Mouse (Mus musculus) right cerebral cortex, adult 18-20 months (tissue): Measurements from ENCODE around the gene Dnase2b.
A peak's percentile ranks its signal among the peaks of the same experiment; 100 is the strongest.

Experiments used
- DNase-seq: peaks from one replicate; pipeline ENCODE4 v3.0.0; 2022; ENCODE audit warnings: mixed read lengths

Gene Dnase2b

GRCm38 (mm10) chr3:146615496-146615895, at the start of gene Dnase2b:
Gene Dnase2b (minus strand): TSS chr3:146615596.
- DNase-seq = no peak

DNA sequence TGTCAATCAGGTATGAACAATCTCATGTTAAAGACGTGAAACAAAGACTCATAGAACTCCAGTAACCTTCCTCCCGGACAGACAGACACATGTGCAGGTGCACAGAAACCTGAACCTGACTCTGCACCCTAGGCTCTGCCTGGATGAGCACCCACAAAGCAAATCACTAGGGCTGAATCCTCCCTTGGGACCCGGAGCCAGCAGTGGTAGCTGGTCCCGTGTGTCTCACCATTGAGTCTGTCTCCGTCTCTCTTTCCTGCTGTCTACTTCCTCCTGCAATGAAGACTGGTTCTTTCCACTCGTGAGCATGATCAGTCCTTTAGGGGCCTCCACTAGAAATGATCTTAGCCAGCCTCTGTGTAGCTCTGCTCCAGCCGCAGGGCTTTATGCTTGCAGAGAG, 46.5 kb upstream of the Dnase2b start:
- DNase-seq = no peak

DNA sequence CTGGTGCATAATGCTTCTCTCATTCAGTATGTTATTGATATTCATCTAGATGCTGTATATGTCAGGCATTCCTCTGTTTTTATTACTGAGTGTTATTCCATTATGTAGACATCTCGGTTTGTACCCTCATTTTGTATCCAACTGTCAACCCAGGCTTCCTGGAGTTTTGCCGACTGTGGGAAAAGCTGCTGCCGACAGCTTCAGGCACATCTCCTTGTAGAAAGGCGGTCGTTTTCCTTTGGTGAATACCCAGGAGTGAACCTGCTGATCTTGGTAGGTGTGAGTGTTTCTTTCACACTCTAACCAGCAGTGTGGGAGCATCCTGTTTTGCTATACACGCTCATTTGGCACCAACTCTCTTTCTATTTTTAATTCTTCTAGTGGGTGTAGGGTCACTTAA, 45.6 kb upstream of the Dnase2b start:
- no peak for DNase-seq

DNA sequence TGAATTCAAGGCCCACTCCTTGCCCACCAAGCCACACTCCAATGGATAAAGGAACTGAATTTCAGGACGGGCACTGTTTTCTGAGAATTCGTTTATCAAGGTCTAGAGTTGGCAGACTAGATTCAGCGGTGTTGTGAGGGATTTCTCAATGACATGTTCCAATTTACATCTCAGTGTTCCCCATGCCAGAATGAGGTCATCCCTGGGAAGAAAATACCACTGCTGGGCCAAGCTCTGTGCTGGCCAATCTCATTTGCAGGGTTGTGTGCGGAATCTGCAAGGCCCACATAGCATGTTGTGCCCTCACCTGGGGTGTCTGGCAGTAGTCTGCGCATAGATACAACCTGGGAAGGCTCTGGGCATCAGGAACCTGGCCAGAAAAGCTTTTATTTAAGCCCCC, 43.9 kb upstream of the Dnase2b start:
- no peak for DNase-seq

DNA sequence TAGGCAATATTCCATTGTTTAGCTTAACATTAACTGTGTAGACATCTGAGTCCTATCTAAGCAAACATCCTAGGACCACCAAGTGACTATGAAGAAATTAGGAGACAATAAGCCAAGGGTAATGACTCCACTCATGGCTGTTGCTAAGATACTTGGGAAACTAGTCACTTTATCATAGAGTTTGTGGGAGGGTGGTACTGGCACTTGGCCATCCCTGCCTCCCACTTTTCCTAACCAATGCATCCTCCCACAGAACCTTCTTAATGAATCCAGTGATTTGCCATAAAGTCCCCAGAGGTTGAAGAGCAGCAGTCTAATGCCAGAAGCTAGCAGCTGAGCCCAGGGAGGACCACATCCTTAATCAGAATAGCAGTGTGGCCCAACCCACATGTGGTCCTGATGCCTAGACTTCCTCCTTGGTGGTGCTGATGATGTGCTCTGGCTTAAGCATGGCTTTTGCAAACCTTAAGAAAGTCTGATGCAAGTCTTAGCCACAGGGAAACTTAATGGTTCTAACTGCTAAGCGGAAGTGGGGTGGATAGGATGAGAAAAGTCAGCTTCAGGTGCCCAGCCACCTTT, 42.8 kb upstream of the Dnase2b start:
- no peak for DNase-seq

GRCm38 (mm10) chr3:146657433-146657832, 42.0 kb upstream of the Dnase2b start:
- peak; percentile 12 for DNase-seq

GRCm38 (mm10) chr3:146655111-146655577, 39.7 kb upstream of the Dnase2b start:
- DNase-seq = no peak

DNA sequence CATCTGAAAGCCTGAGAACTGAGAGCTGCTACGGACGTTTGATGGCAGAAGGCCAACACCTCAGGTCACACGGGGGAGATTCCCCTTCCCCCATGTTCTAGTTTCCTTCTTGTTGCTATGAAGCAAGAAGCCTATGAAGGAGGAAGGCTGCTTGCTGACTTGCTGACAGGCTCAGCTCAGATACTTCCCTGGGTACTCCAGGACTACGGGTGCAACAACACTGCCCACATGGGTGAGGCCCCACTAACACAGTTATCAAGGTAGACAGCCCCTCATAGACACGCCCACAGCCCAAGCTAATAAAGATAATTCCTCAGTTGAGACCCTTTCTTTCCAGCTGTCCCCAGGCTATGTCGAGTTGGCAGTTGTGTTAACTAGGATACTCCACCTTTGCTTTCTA, 38.3 kb upstream of the Dnase2b start:
- no peak for DNase-seq

GRCm38 (mm10) chr3:146652431-146652830, 37.0 kb upstream of the Dnase2b start:
- no peak for DNase-seq

GRCm38 (mm10) chr3:146651217-146651616, 35.8 kb upstream of the Dnase2b start, which contains the start of gene 4930503B20Rik:
Gene 4930503B20Rik (minus strand): TSS chr3:146651317.
- DNase-seq = no peak

DNA sequence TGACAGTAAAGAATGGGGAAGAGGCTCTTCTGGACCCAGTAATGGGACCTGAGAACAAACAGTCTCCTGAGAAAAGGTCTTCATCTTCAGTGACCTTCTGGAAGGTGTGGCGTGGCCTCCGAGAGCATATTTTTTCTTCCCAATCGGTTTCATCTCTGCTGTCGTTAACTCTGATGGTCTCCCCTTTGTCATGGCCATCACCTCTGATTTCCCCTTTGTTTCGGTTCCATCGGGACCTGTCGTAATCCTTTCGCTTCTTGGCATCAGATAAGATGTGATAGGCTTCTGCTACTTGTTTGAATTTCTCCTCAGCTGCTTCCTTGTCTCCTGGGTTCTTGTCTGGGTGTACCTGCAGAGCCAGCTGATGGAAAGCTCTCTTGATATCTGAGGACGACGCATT, 35.3 kb upstream of the Dnase2b start:
- DNase-seq = no peak

- DNase-seq = no peak
Observed at GRCm38 (mm10) chr3:146649311-146649894, 34.0 kb upstream of the Dnase2b start.

- no peak for DNase-seq
Observed at GRCm38 (mm10) chr3:146641818-146642427, 26.5 kb upstream of the Dnase2b start.

DNA sequence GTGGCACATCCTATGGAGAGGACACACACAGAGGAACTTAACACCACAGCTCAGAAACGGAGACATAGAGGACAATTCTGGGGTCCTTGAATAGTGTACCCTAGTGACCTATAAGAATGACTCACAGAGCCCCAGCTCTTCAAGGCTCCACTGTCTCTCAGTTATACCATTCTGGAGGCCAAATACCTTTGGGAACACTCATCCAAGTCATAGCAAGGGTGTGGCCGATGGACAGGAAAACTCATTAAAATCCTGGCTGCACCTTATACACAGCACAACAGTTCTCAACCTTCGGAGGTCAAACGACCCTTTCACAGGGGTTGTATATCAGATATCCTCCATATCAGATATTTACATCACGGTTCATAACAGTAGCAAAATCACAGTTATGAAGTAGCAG, 17.1 kb upstream of the Dnase2b start:
- no peak for DNase-seq

GRCm38 (mm10) chr3:146628227-146628982, 13.0 kb upstream of the Dnase2b start:
- DNase-seq = no peak

- DNase-seq = peak; percentile 40
Observed at GRCm38 (mm10) chr3:146625766-146626165, 10.4 kb upstream of the Dnase2b start.

- peak; percentile 77 for DNase-seq
Observed at GRCm38 (mm10) chr3:146621966-146622365, 6.6 kb upstream of the Dnase2b start.

DNA sequence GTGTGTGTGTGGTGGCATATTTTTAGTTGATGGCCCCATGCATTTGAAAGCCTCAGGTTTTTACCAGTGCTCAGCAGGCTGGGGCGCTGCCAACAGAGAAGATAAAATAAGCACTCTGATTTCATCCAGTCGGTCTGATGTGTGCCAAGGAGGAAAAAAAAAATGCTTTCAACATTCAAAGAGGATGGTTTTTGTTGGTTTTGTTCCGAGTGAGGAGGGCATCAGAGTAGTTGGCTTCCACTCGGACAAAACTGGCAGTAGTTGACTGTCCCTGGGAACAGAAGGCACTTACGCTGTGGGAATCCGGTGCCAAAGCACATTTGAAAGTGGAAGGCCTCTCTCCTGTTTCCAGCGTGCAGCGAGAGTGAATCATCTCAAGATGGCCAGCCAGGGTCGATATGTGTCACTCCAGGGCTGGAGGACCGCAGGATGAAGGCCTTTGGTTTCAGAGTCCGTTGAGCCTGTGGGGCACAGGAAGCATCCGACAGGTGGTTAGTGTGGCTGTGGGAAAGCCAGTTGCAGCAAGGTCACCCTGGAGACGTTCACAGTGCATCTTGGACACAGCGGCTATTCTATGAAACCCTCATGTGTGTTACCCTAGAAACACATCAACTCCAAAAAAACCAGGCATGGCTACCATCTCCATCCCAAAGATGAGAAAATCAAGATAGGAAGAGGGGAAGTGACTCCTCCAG, 5.3 kb upstream of the Dnase2b start:
- peak; percentile 90 for DNase-seq

- DNase-seq = peak; percentile 70
Observed at GRCm38 (mm10) chr3:146620101-146620500, 4.7 kb upstream of the Dnase2b start.

- no peak for DNase-seq
Observed at GRCm38 (mm10) chr3:146618357-146618756, 3.0 kb upstream of the Dnase2b start.

DNA sequence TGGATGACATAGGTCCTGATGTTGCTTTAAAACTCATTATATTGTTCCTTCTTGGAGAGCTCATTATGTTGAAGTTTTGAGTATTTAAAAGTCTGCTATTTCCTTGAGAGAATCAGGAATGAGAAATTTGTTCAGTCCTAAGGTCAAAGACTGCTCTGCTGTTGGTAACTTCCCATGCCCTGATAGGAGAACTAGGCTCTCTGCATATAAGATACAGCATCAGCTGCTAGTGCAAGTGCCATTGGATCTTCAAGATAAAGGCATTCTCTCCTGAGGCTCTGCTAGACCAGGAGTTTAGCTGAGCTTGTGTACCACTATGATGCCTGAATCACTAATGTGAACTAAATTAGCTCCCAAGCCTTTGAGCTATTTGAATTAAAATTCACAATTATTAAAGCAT, 2.5 kb upstream of the Dnase2b start:
- DNase-seq = no peak

DNA sequence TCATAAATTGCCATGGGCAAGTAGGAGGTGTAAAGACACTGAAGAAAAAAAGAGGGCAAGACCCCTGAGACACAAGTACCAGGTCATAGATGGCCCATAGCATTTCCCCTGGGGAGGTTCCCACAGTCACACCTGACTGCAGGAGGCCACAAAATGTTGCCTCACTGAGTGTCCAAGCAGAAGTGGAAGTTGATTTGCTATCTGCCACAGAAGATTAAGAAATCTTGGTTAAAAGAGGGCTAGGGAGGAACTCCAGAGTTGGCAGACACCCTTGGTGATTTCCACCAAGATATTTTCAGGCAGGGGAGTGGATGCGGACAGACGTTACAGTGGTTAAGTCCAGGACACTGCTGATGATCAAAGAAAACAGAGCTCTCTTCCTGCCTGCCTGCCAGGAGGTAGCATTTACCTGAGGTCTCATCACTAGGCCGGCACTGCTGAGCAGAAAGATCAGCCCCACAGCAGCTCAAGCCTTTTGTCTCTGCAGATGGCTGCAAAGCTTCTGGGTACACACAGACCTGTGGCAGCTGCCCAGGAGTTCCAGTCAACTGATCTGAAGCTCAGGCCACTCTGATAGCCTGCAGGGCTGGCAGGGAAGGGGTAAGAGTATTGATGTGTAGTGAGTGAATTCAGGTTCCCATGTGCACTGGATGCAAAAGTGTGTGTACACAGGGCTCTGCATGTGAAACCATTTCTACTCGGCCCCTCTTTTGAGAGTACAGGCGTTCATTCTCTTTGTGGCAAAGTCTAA, 1.3 kb upstream of the Dnase2b start:
- no peak for DNase-seq
